Mouse (Mus musculus) bone marrow macrophage, adult 2 months (primary cell): ENCODE measurements around the gene Popdc2.

ENCODE experiments used
- CTCF ChIP-seq: IDR thresholded peaks from 2 replicates; pipeline ENCODE4 v1.5.1; 2012; ENCODE audit warnings: low read depth, mild to moderate bottlenecking, low read length, moderate library complexity
- POLR2A ChIP-seq: IDR thresholded peaks from 2 replicates; pipeline ENCODE4 v1.6.1; 2012; ENCODE audit warnings: mild to moderate bottlenecking, low read depth, low read length, borderline replicate concordance

DNA sequence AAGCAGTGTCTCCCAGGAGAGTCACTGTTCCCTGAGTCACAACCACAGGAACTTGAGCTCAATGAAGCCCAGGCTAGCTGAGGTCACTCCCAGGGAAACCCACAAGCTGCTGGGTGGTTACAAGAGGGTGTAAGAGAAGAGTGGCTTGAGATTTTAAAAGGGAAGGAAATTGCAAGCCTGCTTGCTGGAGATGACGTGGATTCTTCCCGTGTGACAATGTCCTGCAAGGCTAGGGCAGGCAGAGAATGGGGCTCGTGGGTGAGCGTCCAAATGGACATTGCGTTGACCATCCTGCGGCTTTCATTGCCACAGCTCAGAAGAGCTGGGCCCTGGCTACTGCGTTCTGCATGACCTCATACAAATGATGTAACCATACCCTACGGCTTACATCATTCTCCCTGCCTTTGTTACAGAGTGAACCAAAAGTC lies 32.2 kb downstream of the Popdc2 start:
- TF ChIP-seq CTCF: no peak
- no peak for TF ChIP-seq POLR2A
